Mouse (Mus musculus) intestine, postnatal 0 days (tissue): ENCODE data around the gene Slc7a6. TPM values are rescaled to one million over a fixed set of nuclear protein-coding genes. Genes with fewer than 3 reads are reported as not detected.

ENCODE experiments used
- ATAC-seq: fragments of 200-750 bp; cut with Nextera tagmentation; 2 replicates; pipeline ENCODE4 v1.8.0; 2017; ENCODE audit warnings: mild to moderate bottlenecking, moderate TSS enrichment, moderate library complexity
- H3K27ac ChIP-seq: fragments of 300-500 bp; sonication (generic); 2 replicates; pipeline ENCODE4 v1.5.1; 2014; ENCODE audit warnings: mild to moderate bottlenecking, low read depth, low read length, moderate library complexity
- H3K27me3 ChIP-seq: fragments of 300-500 bp; sonication (generic); replicated peaks from 2 replicates; pipeline ENCODE4 v1.6.1; 2014; ENCODE audit warnings: low read length, mixed read lengths; ENCODE audit not compliant: control insufficient read depth, insufficient read depth
- H3K36me3 ChIP-seq: fragments of 300-500 bp; sonication (generic); 2 replicates; pipeline ENCODE4 v1.6.1; 2014; ENCODE audit warnings: mild to moderate bottlenecking, moderate library complexity; ENCODE audit not compliant: control insufficient read depth, insufficient read depth
- H3K4me1 ChIP-seq: fragments of 300-500 bp; sonication (generic); replicated peaks from 2 replicates; pipeline ENCODE4 v1.6.1; 2014; ENCODE audit warnings: antibody characterized with exemption, low read length, mixed read lengths; ENCODE audit not compliant: control insufficient read depth, insufficient read depth
- H3K4me2 ChIP-seq: fragments of 300-500 bp; sonication (generic); replicated peaks from 2 replicates; pipeline ENCODE4 v1.6.1; 2014; ENCODE audit warnings: low read depth, mild to moderate bottlenecking, moderate library complexity
- H3K4me3 ChIP-seq: fragments of 300-500 bp; sonication (generic); 2 replicates; pipeline ENCODE4 v1.5.1; 2014; ENCODE audit warnings: low read depth, low read length
- H3K9ac ChIP-seq: fragments of 300-500 bp; sonication (generic); 2 replicates; pipeline ENCODE4 v1.6.1; 2014; ENCODE audit warnings: mild to moderate bottlenecking, low read depth, low read length
- H3K9me3 ChIP-seq: fragments of 300-500 bp; sonication (generic); 2 replicates; pipeline ENCODE4 v1.6.1; 2016; ENCODE audit warnings: mixed run types; ENCODE audit not compliant: control insufficient read depth
- CTCF ChIP-seq: sonication (generic); IDR thresholded peaks from 2 replicates; pipeline ENCODE4 v1.5.1; 2016; ENCODE audit warnings: low read depth, mild to moderate bottlenecking, control low read depth, antibody characterized with exemption, moderate library complexity
- WGBS: fragments of 180-500 bp; shearing (Covaris S2); extraction: QIAGEN DNeasy Blood & Tissue Kit; methylation state at CpG from one replicate; pipeline ENCODE4 v1.1.7; 2014; 5-methylcytosine and 5-hydroxymethylcytosine counted together
- polyA plus RNA-seq: library from polyadenylated mRNA; unstranded; fragments of >200 nt; fragmentation: Nextera tagmentation; extraction: Ambion mirVana; gene quantifications from 2 replicates; pipeline ENCODE4 v1.2.1, GENCODE M21; 2015

Gene Slc7a6
- polyA plus RNA-seq, 1 experiment from 2014 or later, result 18.4 TPM

- H3K27me3 ChIP-seq, result no peaks in the 10 kb centered on the region
- H3K4me1 ChIP-seq, result peaks cover 8% of the 10 kb centered on the region; the same call in 1 of the 2 replicates
- H3K4me3 ChIP-seq, result peak overlapping the region; percentile 82
- under 1% methylated on average over 34 of the region's 35 CpGs for WGBS
- ATAC-seq, result peak; percentile 77
- H3K27ac ChIP-seq, result peak overlapping the region; percentile 95
- peak overlapping the region; percentile 81 for H3K4me2 ChIP-seq
- peak overlapping the region; percentile 89 for H3K9ac ChIP-seq
- no peaks in the 10 kb centered on the region for H3K9me3 ChIP-seq
- peaks cover 20% of the 10 kb centered on the region; the same call in 1 of the 2 replicates for H3K36me3 ChIP-seq
- no peak for TF ChIP-seq CTCF
Observed at GRCm38 (mm10) chr8:106210035-106210731, 41.5 kb downstream of the Slc7a6 start.

DNA sequence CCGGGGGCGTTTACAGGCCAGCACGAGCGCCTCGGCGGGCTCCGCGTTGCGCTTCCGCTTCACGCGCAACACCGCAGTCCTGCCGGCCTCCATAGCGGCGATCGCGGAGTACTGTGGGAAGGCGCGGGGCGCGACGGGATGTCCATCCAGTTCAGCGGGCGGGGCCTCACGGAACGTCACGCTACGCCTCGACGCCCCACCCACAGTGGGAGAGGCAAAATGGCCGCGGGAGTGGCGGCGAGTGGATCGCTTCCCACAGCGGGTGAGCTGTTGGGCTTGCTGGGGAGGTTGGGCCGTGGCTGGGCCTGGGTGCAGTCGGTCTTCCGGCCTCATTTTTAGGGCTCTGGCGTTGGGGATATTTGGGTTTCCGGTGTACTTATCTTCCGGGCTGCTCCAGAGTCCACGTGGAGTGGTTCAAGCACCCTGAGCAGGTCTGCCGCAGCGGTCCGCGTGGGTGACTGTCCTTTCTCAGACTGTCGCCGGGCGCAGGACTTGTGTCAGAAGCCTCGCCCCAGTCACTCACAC lies 42.2 kb downstream of the Slc7a6 start, which contains the start of the genes Slc7a6os and Prmt7:
Slc7a6os (minus strand) TSS at position 115 of the 525 bp plus-strand sequence.
Prmt7 (plus strand) TSS at position 116 of the 525 bp plus-strand sequence.
- Histone ChIP-seq H3K4me2 (peak within 1 kb of the TSS; percentile 81), H3K4me1 (peaks cover 8% of the 10 kb centered on the region; the same call in 1 of the 2 replicates), H3K9ac (peak within 1 kb of the TSS; percentile 89), H3K4me3 (peak within 1 kb of the TSS; percentile 82), H3K27ac (peak within 1 kb of the TSS; percentile 95), H3K27me3 (no peaks in the 10 kb centered on the region), H3K36me3 (peaks cover 20% of the 10 kb centered on the region; the same call in 1 of the 2 replicates), H3K9me3 (no peaks in the 10 kb centered on the region)
- no peak for TF ChIP-seq CTCF
- under 1% methylated on average over 52 of the region's 52 CpGs for WGBS
- peak; percentile 99 for ATAC-seq

GRCm38 (mm10) chr8:106211421-106211820 lies 42.8 kb downstream of the Slc7a6 start:
- Histone ChIP-seq H3K4me3 (peak overlapping the region; percentile 82), H3K9ac (peak overlapping the region; percentile 89), H3K36me3 (peaks cover 20% of the 10 kb centered on the region; the same call in 1 of the 2 replicates), H3K4me2 (peak overlapping the region; percentile 81), H3K4me1 (peaks cover 8% of the 10 kb centered on the region; the same call in 1 of the 2 replicates), H3K27ac (peak overlapping the region; percentile 95; the same call in 1 of the 2 replicates), H3K9me3 (no peaks in the 10 kb centered on the region), H3K27me3 (no peaks in the 10 kb centered on the region)
- 2% methylated on average over 13 of the region's 13 CpGs for WGBS
- no peak for TF ChIP-seq CTCF
- ATAC-seq, result no peak

- WGBS, result 93% methylated on average over 3 of the region's 3 CpGs
- no peak overlapping the region for H3K9ac ChIP-seq
- H3K4me1 ChIP-seq, result peaks cover 8% of the 10 kb centered on the region; the same call in 1 of the 2 replicates
- no peaks in the 10 kb centered on the region for H3K27me3 ChIP-seq
- no peak for TF ChIP-seq CTCF
- no peak for ATAC-seq
- no peak overlapping the region for H3K27ac ChIP-seq
- H3K4me2 ChIP-seq, result no peak overlapping the region
- no peak overlapping the region for H3K4me3 ChIP-seq
- H3K36me3 ChIP-seq, result peaks cover 16% of the 10 kb centered on the region; the same call in 1 of the 2 replicates
- no peaks in the 10 kb centered on the region for H3K9me3 ChIP-seq
Observed at GRCm38 (mm10) chr8:106213959-106214358, 45.3 kb downstream of the Slc7a6 start.

- peaks cover 33% of the 10 kb centered on the region; the same call in 1 of the 2 replicates for H3K36me3 ChIP-seq
- peak; percentile 55 for TF ChIP-seq CTCF
- ATAC-seq, result no peak
- H3K4me2 ChIP-seq, result no peak overlapping the region
- no peaks in the 10 kb centered on the region for H3K4me1 ChIP-seq
- H3K27ac ChIP-seq, result no peak overlapping the region
- no peaks in the 10 kb centered on the region for H3K9me3 ChIP-seq
- WGBS, result 85% methylated on average over 3 of the region's 3 CpGs
- no peak overlapping the region for H3K4me3 ChIP-seq
- no peaks in the 10 kb centered on the region for H3K27me3 ChIP-seq
- H3K9ac ChIP-seq, result no peak overlapping the region
Observed at GRCm38 (mm10) chr8:106219620-106220019, 51.0 kb downstream of the Slc7a6 start.

DNA sequence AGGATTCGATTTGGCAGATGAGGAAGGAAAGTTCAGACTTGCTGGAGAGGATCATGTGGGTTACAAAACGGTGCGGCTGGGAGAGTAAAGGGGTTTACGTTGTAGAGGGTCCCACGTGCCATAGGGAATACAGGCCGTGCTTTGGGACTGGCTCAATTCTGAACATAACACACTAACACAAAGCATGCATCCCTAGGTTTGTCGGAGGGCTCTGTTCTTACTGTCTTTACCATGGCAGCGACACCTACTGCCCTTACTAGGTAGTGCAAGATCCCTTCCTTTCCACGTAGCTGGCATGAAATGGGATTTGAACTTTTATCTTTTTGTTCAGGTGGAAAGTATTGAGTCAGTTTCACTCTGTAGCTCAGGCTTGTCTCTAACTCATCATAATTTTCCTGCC lies 57.9 kb downstream of the Slc7a6 start:
- WGBS, result 37% methylated on average over 9 of the region's 9 CpGs
- H3K4me2 ChIP-seq, result no peak overlapping the region
- no peaks in the 10 kb centered on the region for H3K27me3 ChIP-seq
- peaks cover 18% of the 10 kb centered on the region; the same call in 1 of the 2 replicates for H3K36me3 ChIP-seq
- peak; percentile 88 for TF ChIP-seq CTCF
- H3K4me3 ChIP-seq, result no peak overlapping the region
- no peak overlapping the region for H3K9ac ChIP-seq
- H3K9me3 ChIP-seq, result no peaks in the 10 kb centered on the region
- H3K27ac ChIP-seq, result no peak overlapping the region
- no peak for ATAC-seq
- H3K4me1 ChIP-seq, result no peaks in the 10 kb centered on the region
